Mouse (Mus musculus): ENCODE results near the gene Iscu. TPM values are rescaled to one million over a fixed set of nuclear protein-coding genes. Genes with fewer than 3 reads are reported as not detected.
"Not testable (repeated sequence)": the region's sequence is repeated elsewhere in the genome, so short reads cannot be mapped to it uniquely, and the experiment has no call there.

The Iscu gene
- total RNA-seq, 1 experiment from 2014 or later: 78.7 TPM

DNA sequence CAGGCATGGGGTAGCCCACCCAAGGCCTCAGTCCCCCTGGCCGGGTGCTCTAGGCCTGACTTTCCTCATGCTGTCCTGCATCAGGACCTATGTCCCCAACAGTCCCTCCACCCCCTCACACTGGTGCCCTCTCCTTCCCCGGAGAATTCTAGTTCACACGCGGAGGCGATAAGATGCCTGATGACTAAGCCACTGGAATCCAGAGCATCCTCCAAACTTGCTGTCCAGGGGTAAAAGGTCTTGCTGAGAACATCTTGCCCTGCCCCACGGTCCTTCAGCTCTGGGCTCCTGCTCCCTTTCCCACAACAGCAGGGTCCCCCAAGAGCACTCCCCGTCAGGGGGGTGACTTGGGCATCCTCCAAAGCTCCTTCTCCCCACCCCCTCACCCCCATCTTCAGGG lies 10.1 kb downstream of the Iscu start:
- no peak for ATAC-seq (replicated peaks; ENCODE audit: low read depth, poor library complexity, severe bottlenecking)

DNA sequence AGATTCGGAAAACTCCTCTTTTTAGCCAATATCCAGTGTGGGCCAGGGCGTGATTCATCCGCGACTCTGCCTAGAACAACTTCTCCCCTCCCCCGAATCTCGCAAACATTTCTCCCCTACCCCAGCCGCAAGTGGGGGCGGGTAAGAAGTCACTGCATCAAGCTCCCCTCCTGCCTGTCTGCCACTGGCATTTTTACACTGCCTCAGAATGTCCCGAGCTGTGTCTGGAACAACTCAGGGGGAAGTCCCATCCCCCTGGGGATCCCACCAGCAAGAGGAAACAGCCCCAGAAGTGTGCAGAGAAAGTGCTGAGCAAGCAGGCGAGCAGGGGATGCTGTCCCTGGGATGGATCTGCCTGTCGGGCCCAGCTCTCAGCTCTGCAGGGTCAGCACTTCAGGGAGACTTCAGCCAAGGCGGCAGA lies 11.0 kb downstream of the Iscu start:
- ATAC-seq (replicated peaks; ENCODE audit: low read depth, poor library complexity, severe bottlenecking): no peak

DNA sequence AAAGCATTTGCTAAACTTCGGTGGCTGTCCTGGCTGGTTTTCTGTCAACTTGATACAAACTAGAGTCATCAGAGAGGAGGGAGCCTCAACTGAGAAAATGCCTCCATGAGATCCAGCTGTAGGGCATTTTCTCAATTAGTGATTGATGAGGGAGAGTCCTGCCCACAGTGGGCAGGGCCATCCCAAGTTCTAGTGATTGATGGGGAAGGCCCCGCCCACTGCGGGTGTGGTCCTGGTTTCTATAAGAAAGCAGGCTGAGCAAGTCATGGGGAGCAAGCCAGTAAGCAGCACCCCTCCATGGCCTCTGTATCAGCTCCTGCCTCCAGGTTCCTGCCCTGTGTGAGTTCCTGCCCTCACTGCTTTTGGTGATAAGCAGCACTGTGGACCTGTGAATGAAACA lies 11.6 kb downstream of the Iscu start:
- not testable (repeated sequence) for ATAC-seq (replicated peaks; ENCODE audit: low read depth, poor library complexity, severe bottlenecking)

DNA sequence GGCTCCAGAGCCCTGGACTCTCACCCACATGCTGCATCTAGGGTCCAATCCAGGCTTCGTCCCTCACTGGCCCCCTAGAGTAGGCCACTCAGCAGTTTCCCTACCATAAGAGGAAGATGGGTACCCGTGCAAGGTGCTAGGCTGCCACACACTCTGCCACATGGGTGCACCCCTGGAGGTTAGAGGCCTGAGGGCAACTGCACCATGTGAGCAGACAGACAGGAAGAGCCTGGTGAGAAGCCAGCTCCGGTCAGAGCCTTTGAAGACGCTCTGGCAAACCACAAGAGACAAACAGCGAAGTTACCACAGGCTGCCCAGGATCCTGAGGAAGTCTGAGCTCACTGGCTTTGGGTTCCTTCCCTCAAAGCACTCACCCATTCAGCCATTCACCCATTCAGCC lies 14.4 kb downstream of the Iscu start:
- peak; percentile 88 for ATAC-seq (replicated peaks; ENCODE audit: low read depth, poor library complexity, severe bottlenecking)

DNA sequence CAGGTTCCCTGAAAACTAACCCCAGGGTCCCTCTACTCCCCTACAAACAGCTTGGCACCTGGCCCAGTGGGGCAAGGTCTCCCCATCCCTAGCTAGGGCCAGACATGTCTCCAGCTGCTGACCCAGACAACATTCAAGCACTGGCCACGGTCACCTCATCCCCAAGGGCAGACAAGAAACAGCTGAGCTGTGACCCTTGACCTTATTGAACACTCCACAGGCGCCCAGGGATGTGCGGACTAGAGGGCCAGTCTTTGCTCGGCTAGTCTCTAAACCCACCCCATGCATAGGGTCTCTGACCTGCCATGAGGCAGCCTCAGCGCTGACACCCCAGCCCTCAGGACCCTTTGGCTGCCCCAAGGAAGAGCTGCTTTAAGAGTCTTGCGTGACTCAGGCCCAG lies 16.1 kb downstream of the Iscu start:
- ATAC-seq (replicated peaks; ENCODE audit: low read depth, poor library complexity, severe bottlenecking): no peak

DNA sequence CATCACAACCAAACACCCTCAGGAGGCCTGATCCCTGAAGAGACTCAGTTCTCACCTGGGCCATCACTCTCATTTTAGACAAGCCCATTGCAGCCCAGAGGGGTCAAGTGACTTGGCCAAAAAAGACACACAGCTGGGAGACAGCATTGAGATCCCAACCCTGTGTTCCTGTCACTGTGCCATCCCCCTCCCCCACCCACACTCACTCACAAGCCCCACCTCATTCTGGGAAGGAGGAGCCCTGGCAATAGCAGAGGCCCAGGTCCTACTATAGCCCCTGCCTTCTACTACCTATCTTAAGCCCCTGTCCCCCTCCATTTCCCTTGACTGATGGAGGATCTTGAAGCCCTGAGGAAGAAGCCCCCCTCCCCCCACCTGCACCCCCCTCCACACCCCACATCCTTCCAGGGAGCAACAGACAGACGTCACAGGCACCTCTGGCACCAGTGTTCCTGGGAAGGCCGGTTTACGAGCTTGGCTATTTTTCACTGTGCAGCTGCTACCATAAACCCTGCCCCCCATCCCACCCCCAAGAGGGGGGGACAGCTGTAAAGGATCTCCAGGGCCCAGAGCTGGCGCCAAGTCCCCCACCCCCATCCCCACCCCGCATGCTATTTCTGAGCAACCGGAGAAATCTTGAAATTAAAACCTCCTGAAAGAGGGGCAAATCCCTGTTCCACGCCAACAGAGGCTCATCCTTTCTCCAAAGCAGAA lies 16.7 kb downstream of the Iscu start:
- ATAC-seq (replicated peaks; ENCODE audit: low read depth, poor library complexity, severe bottlenecking): no peak

DNA sequence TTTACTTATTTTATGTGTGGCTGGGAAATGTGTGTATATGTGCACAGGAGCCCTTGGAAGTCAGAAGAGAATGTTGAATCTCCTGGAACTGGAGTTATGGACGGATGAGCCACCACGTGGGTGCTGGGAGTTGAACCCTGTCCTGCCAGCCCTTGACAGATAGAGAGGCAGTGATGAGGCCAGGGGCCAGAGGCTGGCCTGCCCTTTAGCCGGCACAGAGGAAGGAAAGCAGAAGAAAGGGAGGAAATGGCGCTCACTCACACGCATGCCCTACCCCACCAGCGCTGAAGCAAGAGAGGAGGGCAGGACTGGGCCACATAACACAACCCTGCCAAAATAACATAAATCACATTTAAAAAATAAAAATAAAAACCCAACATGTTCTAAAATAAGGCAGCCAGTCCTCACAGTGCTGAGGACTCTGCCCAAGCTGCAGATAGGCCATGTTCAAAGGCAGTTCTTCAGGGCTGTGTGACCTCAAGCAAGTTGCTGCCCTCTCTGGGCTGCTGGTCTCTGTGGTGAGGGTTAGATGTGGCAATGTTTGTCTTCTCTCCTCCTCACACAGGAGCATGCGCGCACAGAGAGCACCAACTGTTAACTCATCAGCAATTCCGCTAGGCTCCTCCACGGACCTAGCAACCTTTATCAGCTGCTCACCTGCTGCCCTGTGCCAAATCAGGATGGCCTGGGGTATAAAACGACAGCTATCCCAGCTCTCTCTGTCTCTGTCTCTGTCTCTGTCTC lies 18.1 kb downstream of the Iscu start:
- no peak for ATAC-seq (replicated peaks; ENCODE audit: low read depth, poor library complexity, severe bottlenecking)

DNA sequence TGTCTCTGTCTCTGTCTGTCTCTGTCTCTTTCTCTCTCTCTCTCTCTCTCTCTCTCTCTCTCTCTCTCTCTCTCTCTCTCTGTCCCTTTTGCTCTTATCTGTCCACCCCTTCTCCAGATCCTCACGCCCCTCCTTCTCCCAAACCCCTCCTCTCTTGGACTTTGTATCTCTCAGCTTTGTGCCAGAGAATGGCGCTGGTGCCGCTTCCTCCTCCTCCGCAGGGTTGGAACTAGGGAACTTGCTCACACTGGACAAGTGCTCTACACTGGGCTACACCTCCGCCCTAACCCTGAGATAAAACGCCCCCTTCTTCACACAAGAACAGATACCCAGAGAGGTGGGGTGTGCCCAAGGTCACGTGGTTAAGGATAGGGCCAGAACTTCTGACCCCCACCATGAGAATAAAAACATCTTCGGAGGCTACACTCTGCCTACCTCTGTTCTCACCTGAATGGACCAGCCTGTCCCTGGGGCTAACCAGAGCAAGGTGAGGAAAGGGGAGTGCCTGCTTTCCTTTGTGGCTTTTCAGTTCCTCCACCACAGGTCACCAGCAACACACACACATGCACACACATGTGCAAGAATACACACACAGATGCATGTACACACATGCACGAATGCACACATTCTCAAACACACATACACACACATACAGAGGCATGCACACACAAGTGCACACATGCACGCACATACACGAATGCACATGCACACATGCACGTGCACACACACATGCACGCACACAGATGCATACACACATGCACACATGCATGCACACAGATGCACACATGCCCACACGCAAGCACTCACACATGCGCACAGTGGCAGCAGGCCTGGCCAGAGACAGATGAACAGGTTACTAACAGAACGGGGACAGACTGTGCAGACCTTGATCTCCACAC lies 18.9 kb downstream of the Iscu start:
- ATAC-seq (replicated peaks; ENCODE audit: low read depth, poor library complexity, severe bottlenecking): no peak

DNA sequence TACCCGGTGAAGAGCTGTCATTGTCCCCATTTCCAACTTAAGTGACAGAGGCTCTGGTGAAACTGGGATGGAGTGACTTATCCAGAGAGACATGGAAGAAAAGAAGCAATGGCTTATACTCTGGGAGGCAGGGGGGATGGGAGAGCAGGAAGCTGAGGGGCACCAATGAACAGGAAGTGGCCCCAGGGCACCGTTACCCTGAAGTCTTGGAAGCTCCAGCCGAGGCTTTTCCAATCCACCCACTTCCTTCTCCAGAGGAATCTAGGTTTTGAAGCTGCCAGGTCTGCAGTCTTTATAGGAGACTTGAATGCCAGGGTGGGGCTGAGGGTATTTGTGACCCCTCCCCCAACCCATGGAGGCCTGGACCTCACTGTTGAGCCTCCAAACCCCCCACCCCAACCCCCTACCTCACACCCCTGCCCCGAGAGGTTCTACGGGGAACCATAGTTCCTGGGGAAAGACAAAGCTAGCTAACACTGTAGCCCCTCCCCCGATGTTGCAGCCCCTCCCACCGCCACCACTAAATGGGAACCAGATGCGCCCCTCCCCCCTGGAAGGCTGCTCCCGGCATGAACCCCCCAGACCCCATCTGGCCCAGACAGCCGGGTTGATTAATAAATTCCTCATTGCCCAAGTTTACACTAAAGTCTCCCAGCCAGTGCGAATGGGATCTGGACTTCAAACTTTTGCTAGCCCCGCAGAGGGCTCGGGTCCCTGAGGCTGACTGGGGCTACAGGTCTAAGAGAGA lies 24.0 kb downstream of the Iscu start:
- ATAC-seq (replicated peaks; ENCODE audit: low read depth, poor library complexity, severe bottlenecking): no peak; the same call in 1 of the 2 replicates

DNA sequence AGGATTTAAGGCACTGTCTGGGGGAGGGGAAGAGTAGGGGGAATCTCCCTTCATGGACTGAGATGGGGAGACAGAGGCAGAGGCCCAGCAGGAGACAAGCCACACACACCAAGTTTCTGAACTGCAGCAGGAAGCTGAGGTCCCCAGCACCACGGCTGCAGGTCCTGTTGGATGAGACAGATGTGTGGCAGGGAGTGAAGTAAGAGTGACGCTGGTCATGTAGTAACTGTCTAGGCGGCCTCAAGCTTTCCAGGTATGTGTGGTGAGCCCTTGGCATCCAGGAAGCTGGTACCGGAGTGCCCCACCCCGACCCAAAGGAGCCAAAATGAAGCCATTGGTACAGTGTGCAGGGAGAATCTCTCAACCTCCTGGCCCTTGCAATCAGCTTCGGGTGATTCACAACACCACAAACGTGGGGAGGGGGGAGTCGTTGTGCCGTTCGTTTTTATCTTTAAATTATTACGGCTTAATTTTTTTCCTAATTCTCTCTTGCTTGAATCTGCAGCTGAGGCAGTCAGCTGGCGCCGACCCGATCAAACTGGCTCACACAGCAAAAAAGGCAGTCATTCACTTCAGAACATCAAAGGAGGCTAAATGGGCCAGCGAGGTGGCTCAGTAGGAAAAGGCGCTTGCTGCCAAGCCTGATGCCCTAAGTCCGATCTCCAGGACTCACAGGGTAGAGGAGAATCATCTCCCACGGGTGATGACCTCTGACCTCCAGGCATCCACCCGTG lies 24.8 kb downstream of the Iscu start:
- 0 out of 2 replicates have a peak, but pooled peaks have one; percentile 8 for ATAC-seq (replicated peaks; ENCODE audit: low read depth, poor library complexity, severe bottlenecking)

DNA sequence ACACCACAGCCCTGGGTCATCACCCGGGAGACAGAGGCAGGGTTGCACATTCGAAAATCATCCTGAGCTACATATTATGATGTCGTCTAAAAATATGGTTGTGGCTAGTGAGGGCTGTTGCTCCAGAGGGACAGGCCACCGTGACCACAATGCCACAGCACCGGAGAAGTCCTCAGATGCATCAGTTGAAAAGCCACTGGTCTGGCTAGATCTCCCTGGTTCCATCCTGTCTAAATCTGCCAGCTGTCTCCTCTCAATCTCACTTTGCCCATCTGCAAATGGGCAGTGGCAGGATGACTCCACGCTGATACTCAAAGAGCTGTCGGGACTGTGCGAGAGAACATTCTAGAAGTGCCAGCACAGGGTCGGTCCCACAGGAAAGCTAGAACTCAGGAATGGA lies 26.0 kb downstream of the Iscu start:
- ATAC-seq (replicated peaks; ENCODE audit: low read depth, poor library complexity, severe bottlenecking): peak; percentile 56

DNA sequence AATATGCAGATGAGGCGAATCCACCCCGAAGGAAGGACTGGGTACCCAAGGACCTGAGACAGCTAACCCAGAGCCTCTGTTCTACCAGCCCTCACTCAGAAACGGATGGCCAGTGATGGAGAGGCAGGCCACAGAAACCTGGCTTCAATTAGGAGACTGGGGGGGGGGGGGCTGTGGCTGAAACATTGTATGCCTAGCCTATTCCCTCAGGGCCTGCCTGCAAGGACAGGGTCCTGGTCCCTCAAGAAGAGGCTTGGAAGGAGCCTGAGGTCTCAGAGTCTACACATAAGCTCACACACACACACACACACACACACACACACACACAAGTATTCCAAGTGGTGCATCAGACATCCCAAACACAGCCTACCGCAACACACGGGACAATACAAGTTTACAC lies 27.1 kb downstream of the Iscu start:
- no peak for ATAC-seq (replicated peaks; ENCODE audit: low read depth, poor library complexity, severe bottlenecking)

DNA sequence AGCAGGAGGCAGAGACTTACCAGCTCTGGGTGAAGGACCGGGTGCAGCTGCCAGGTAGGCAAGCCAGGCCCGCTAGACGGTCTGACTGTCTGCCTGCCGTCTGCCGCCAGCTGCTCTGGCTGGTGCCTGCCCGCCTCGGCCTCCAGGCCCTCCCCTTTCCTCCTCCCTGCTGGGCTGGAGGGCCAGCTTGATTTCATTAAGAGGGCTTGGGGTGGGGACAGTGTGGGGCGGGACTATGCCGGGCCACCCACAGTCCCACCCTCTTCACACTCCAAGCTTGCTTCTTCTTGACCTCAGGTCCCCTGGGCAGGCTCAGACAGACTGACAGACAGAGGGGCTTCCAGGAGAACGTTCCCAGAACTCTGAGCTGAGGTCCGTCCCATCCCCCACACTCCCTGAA lies 27.7 kb downstream of the Iscu start, which contains the start of gene Tmem119:
Tmem119 (minus strand) TSS at position 237 of the 400 bp plus-strand sequence.
- peak; percentile 76 for ATAC-seq (replicated peaks; ENCODE audit: low read depth, poor library complexity, severe bottlenecking)

DNA sequence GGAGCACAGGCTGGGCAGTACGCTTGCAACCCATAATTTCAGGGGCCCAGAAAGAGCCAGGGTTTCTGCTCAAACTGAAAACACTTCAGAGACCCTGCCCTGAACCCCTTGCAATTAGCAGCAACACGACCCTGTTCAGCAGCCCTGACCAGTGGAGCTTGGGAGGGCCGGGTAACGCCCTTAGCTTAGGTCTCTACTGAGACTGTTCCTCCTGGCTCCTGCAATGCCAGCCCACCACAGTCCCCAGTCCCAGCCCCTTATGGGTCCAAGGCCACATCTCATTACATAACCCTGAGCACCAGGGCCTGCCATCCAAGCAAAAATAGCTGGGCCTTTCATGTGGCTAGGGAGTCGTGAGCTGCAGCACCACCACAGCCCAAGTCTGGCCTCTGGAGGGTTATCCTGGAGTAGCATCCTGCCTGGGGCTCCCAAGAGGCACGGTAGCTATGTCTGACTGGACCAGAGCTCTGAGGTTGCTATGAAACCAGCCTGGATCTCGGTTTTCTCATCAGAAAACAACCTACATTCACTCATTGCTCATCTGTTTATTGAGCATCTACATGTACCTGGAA lies 31.9 kb downstream of the Iscu start:
- ATAC-seq (replicated peaks; ENCODE audit: low read depth, poor library complexity, severe bottlenecking): no peak

DNA sequence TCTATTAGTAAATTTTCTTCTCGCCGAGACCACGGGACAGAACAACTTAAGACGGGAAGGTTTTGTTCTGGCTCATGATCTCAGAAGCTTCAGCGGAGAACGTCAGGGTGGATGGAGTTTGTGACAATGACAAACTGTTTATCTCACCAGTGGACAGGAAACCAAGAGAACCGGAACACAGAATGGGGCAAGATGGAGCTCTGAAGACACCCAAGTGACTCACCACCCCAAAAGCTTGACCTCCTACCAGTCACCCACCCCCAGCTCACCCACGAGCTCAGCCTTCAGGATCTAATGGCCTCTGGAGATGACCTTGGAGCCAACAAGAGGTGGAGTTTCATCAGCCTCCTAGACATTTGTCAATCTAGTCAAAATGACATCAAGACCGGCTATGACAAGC lies 32.8 kb downstream of the Iscu start:
- ATAC-seq (replicated peaks; ENCODE audit: low read depth, poor library complexity, severe bottlenecking): no peak

DNA sequence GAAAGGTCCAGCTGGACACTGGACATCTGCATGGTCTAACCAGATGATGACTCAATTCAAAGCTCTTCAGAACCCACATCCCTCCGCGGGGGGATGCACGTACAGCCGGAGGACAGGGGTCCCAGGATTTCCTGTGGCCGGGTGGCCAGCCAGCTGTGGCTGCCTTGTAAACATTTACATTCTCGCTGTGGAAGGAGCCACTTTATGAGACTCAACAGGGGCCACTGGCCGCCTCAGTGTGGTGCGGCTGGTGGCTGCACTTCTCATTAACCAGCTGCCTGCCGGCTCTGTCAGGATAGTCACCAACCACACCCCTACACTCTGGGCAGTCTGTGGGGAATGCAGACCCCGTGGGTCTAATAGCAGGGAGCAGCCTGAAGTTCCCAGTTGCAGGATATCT lies 33.9 kb downstream of the Iscu start:
- no peak for ATAC-seq (replicated peaks; ENCODE audit: low read depth, poor library complexity, severe bottlenecking)

DNA sequence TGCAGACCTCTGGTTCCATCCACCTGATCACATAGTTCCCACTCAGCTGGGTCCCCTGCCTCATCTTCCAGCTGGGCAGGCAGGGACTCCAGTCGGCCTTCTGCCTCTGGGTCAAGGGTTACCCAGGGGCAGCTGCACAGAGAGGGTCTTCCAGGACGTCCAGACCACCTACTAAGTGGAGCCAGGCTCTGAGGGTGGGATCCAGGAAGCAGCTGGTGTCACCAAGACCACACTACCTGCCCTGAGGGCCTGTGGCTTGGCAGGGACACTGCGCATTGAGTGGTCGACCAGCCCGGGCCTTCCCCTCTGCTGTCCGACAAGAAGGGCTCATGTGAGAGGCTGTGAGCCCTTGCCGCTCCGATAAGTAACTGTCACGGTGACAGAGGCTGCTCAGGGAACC lies 35.2 kb downstream of the Iscu start:
- ATAC-seq (replicated peaks; ENCODE audit: low read depth, poor library complexity, severe bottlenecking): no peak

DNA sequence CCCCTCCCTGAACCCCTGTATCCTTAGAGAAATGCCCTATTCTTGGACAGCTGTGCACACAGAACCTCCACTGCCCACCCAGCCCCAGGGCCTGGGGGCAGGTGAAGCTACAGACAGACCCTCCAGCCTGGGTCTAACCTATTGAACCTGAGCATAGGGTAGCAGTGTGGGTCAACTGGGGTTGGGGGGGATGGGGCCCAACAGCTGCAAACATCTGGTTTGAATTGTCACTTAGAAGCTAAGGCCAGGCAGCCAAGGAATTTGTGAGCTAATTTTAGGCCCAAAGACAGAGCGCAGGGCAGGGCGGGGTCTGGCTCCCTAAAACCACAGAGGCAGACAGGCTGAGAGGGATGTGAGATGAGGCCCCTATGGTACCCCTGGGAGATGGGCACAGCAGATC lies 35.6 kb downstream of the Iscu start:
- no peak for ATAC-seq (replicated peaks; ENCODE audit: low read depth, poor library complexity, severe bottlenecking)

DNA sequence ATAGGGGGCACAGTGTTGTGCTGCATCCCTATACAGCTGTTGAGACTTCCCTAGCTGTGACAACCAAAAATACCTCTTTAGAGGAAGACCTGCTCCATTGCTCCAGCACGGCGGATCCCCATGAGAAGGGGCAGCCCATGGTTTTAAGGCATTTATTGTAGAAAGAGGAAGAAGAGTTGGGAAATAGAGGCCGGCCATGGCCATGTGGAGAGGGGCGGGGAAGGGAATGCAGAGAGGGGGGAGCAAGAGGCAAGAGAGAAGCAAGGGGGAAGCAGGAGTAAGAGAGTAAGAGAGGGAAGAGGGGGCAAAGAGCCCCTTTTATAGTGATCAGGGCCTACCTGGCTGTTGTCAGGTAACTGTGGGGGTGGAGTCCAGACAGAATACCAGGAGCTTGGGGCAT lies 37.6 kb downstream of the Iscu start:
- ATAC-seq (replicated peaks; ENCODE audit: low read depth, poor library complexity, severe bottlenecking): no peak
